Mouse (Mus musculus): ENCODE data around the gene Vmn1r195. TPM values are rescaled to one million over a fixed set of nuclear protein-coding genes. Genes with fewer than 3 reads are reported as not detected.
"Not testable (repeated sequence)": the region's sequence is repeated elsewhere in the genome, so short reads cannot be mapped to it uniquely, and the experiment has no call there.

Gene Vmn1r195
- not detected for total RNA-seq (2021)

GRCm38 (mm10) chr13:22270222-22270621, at the start of gene Vmn1r195:
Gene Vmn1r195, plus strand, starts transcription at chr13:22270522.
- DNase-seq (ENCODE audit: extremely low spot score in 1 of 2, low spot score in 1 of 2), result not testable (repeated sequence)

GRCm38 (mm10) chr13:22223060-22223459, 47.3 kb upstream of the Vmn1r195 start, which contains the start of gene Vmn1r193:
Gene Vmn1r193, minus strand, starts transcription at chr13:22223160.
- DNase-seq (ENCODE audit: extremely low spot score in 1 of 2, low spot score in 1 of 2), result not testable (repeated sequence)

GRCm38 (mm10) chr13:22243915-22244314, 26.4 kb upstream of the Vmn1r195 start, which contains the start of gene Vmn1r194:
Gene Vmn1r194, plus strand, starts transcription at chr13:22244215.
- no peak for DNase-seq (ENCODE audit: extremely low spot score in 1 of 2, low spot score in 1 of 2)

- no peak for DNase-seq (ENCODE audit: extremely low spot score in 1 of 2, low spot score in 1 of 2)
These were observed 1.4 kb downstream of the Vmn1r195 start for GRCm38 (mm10) chr13:22271721-22272120.

- DNase-seq (ENCODE audit: extremely low spot score in 1 of 2, low spot score in 1 of 2), result no peak
These were observed 14.3 kb downstream of the Vmn1r195 start for GRCm38 (mm10) chr13:22284578-22284977.

GRCm38 (mm10) chr13:22289620-22290019, 19.3 kb downstream of the Vmn1r195 start, which contains the start of gene Vmn1r196:
Gene Vmn1r196, plus strand, starts transcription at chr13:22289920.
- no peak for DNase-seq (ENCODE audit: extremely low spot score in 1 of 2, low spot score in 1 of 2)

GRCm38 (mm10) chr13:22308075-22308474, 37.8 kb downstream of the Vmn1r195 start:
- DNase-seq (ENCODE audit: extremely low spot score in 1 of 2, low spot score in 1 of 2), result not testable (repeated sequence)

GRCm38 (mm10) chr13:22315361-22315760, 45.0 kb downstream of the Vmn1r195 start:
- no peak for DNase-seq (ENCODE audit: extremely low spot score in 1 of 2, low spot score in 1 of 2)

GRCm38 (mm10) chr13:22317366-22317765, 47.0 kb downstream of the Vmn1r195 start:
- DNase-seq (ENCODE audit: extremely low spot score in 1 of 2, low spot score in 1 of 2), result no peak

- DNase-seq (ENCODE audit: extremely low spot score in 1 of 2, low spot score in 1 of 2), result no peak
These were observed 49.8 kb downstream of the Vmn1r195 start for GRCm38 (mm10) chr13:22320091-22320490.

- no peak for DNase-seq (ENCODE audit: extremely low spot score in 1 of 2, low spot score in 1 of 2)
These were observed 54.0 kb downstream of the Vmn1r195 start, which contains the start of gene Vmn1r197 for GRCm38 (mm10) chr13:22324289-22324688. Gene Vmn1r197, plus strand, starts transcription at chr13:22324589.

Other genes starting within 250 kb of the Vmn1r195 start
- 10 to 100 TPM; 22.3 to 38.6 TPM for gene Hist1h2ah, start 235.0 kb upstream of the Vmn1r195 start, total RNA-seq (2021)
- 10 to 100 TPM; 15.7 to 30.9 TPM for gene Hist1h2bk, start 234.7 kb upstream of the Vmn1r195 start, total RNA-seq (2021)
- gene Hist1h4i, start 229.2 kb upstream of the Vmn1r195 start, total RNA-seq (2021), result 10 to 100 TPM; 64.2 to 71.4 TPM
- 10 to 100 TPM in 1 of 2 experiments, 1 to 10 TPM in 1; 7.1 to 18.2 TPM for gene Hist1h2ag, start 227.6 kb upstream of the Vmn1r195 start, total RNA-seq (2021)
- 10 to 100 TPM; 15.1 to 18.5 TPM for gene Hist1h2bj, start 227.3 kb upstream of the Vmn1r195 start, total RNA-seq (2021)
- gene Vmn1r188, start 186.1 kb upstream of the Vmn1r195 start, total RNA-seq (2021), result not detected
- gene Vmn1r189, start 164.7 kb upstream of the Vmn1r195 start, total RNA-seq (2021), result not detected
- not detected for gene Vmn1r191, start 86.6 kb upstream of the Vmn1r195 start, total RNA-seq (2021)
- gene Vmn1r192, start 79.4 kb upstream of the Vmn1r195 start, total RNA-seq (2021), result not detected
- not detected for gene Vmn1r193, start 47.4 kb upstream of the Vmn1r195 start, total RNA-seq (2021)
- gene Vmn1r194, start 26.3 kb upstream of the Vmn1r195 start, total RNA-seq (2021), result not detected
- not detected for gene Vmn1r196, start 19.4 kb downstream of the Vmn1r195 start, total RNA-seq (2021)
- not detected for gene Vmn1r197, start 54.1 kb downstream of the Vmn1r195 start, total RNA-seq (2021)
- not detected for gene Vmn1r198, start 79.8 kb downstream of the Vmn1r195 start, total RNA-seq (2021)
- gene Vmn1r199, start 109.3 kb downstream of the Vmn1r195 start, total RNA-seq (2021), result not detected
- not detected for gene Vmn1r200, start 119.9 kb downstream of the Vmn1r195 start, total RNA-seq (2021)
- gene Vmn1r201, start 201.4 kb downstream of the Vmn1r195 start, total RNA-seq (2021), result not detected
- gene Vmn1r202, start 234.9 kb downstream of the Vmn1r195 start, total RNA-seq (2021), result under 1 TPM in 1 of 2 experiments, not detected in 1; 0.07 TPM
- gene Vmn1r203, start 247.6 kb downstream of the Vmn1r195 start, total RNA-seq (2021), result not detected